ENCODE assay signal across 20 mouse cellular contexts in the genomic region with DNA sequence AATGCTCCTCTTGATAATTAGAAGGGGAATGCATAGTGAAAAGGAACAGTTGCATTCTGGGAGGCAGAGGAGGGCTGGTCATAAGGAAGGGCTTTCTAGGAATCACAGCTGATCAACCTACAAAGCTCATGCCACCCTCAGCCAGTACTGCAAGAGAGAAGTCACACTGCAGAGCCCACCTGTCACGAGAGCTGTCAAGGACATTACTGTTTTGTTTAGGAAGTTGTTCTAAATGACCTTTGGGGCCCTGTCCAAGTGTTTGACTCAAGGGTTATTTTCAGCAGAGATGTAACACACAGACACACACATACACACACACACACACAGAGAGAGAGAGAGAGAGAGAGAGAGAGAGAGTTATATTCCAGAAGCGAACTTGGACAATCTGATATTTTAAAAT. TPM values are rescaled to one million over a fixed set of nuclear protein-coding genes. Genes with fewer than 3 reads are reported as not detected.
DNase-seq lines count a peak whose midpoint lies in the region; ATAC-seq and TF ChIP-seq lines count a peak whose summit lies in the region.
"Had no signal": no experiment of that assay in that cellular context is flagged by ENCODE, and none has a peak within 500 bp of the region (broad histone marks: within the 10 kb centered on the region; RNA-seq: fewer than 3 reads in every experiment).

No protein-coding gene starts in this region.

- H3K4me2 ChIP-seq in heart, embryonic 14.5 days (ENCODE audit: low read length) = no peak overlapping the region
- no peak overlapping the region for H3K4me2 ChIP-seq in heart, embryonic 16.5 days (ENCODE audit: low read depth, low read length)
- no peak overlapping the region for H3K4me2 ChIP-seq in myocyte (ENCODE audit: low read depth)
- H3K4me2 ChIP-seq in forebrain, embryonic 13.5 days = no peak overlapping the region
- H3K4me2 ChIP-seq: embryonic facial prominence, embryonic 15.5 days; forebrain, embryonic 15.5 days; hindbrain, embryonic 15.5 days had no signal

- 30% methylated on average over 2 of the region's 2 CpGs for WGBS in heart, adult 2 months
- 49% methylated on average over 2 of the region's 2 CpGs for WGBS in heart, embryonic 10.5 days
- WGBS in heart, embryonic 14.5 days = 36% methylated on average over 2 of the region's 2 CpGs
- WGBS in heart, embryonic 16.5 days = 38% methylated on average over 2 of the region's 2 CpGs
- 85% methylated on average over 2 of the region's 2 CpGs for WGBS in forebrain, embryonic 13.5 days

- no peak for ATAC-seq in heart, embryonic 14.5 days (ENCODE audit: insufficient number of reproducible peaks, insufficient read depth, low FRiP score, low read depth)
- peak; percentile 29; the same call in 1 of the 2 replicates for ATAC-seq in heart, embryonic 16.5 days (replicated peaks; ENCODE audit: extremely low read depth, insufficient read depth, low FRiP score)
- ATAC-seq in forebrain, embryonic 13.5 days = no peak
- ATAC-seq: forebrain, embryonic 15.5 days; intestine, postnatal 0 days had no signal

- no peaks in the 10 kb centered on the region for H3K27me3 ChIP-seq in heart, adult 2 months (ENCODE audit: control insufficient read depth, insufficient read depth, low read length)
- H3K27me3 ChIP-seq in heart, embryonic 10.5 days (ENCODE audit: insufficient read depth, poor library complexity, severe bottlenecking) = no peaks in the 10 kb centered on the region
- H3K27me3 ChIP-seq in heart, embryonic 14.5 days (ENCODE audit: control insufficient read depth, insufficient read depth, low read length) = no peaks in the 10 kb centered on the region
- H3K27me3 ChIP-seq in heart, embryonic 16.5 days (ENCODE audit: control insufficient read depth, insufficient read depth, low read length) = no peaks in the 10 kb centered on the region
- H3K27me3 ChIP-seq in myocyte (ENCODE audit: control insufficient read depth, insufficient read depth, insufficient read length) = no peaks in the 10 kb centered on the region
- H3K27me3 ChIP-seq in forebrain, embryonic 13.5 days = no peaks in the 10 kb centered on the region
- H3K27me3 ChIP-seq: embryonic facial prominence, embryonic 15.5 days; forebrain, embryonic 15.5 days; hindbrain, embryonic 15.5 days had no signal

- H3K4me1 ChIP-seq in heart, adult 2 months (ENCODE audit: control insufficient read depth, insufficient read depth, low read length) = no peaks in the 10 kb centered on the region
- peaks cover 15% of the 10 kb centered on the region for H3K4me1 ChIP-seq in heart, embryonic 10.5 days
- peaks cover 6 to 8% of the 10 kb centered on the region in 2 experiments; a peak in 2 of 4 replicates for H3K4me1 ChIP-seq in heart, embryonic 14.5 days (ENCODE audit: control insufficient read depth in 2 of 2, insufficient read depth in 2 of 2, low read length in 2 of 2)
- H3K4me1 ChIP-seq in heart, embryonic 16.5 days (ENCODE audit: control insufficient read depth, insufficient read depth, low read length) = peaks cover 8% of the 10 kb centered on the region; the same call in 1 of the 2 replicates
- H3K4me1 ChIP-seq in forebrain, embryonic 13.5 days = peaks cover 7% of the 10 kb centered on the region; the same call in 1 of the 2 replicates
- H3K4me1 ChIP-seq: embryonic facial prominence, embryonic 15.5 days; forebrain, embryonic 15.5 days had no signal

- H3K9ac ChIP-seq in heart, adult 2 months (ENCODE audit: low read depth, low read length) = no peak overlapping the region
- no peak overlapping the region for H3K9ac ChIP-seq in heart, embryonic 14.5 days (ENCODE audit: low read length)
- H3K9ac ChIP-seq in heart, embryonic 16.5 days (ENCODE audit: low read length) = no peak overlapping the region
- no peak overlapping the region for H3K9ac ChIP-seq in forebrain, embryonic 13.5 days
- H3K9ac ChIP-seq: embryonic facial prominence, embryonic 15.5 days; forebrain, embryonic 15.5 days; hindbrain, embryonic 15.5 days had no signal

- no peaks in the 10 kb centered on the region for H3K36me3 ChIP-seq in heart, adult 2 months (ENCODE audit: control insufficient read depth, insufficient read depth, low read length)
- H3K36me3 ChIP-seq in heart, embryonic 10.5 days = no peaks in the 10 kb centered on the region
- H3K36me3 ChIP-seq in heart, embryonic 14.5 days (ENCODE audit: control insufficient read depth, insufficient read depth, low read length) = no peaks in the 10 kb centered on the region
- no peaks in the 10 kb centered on the region for H3K36me3 ChIP-seq in heart, embryonic 16.5 days (ENCODE audit: control insufficient read depth, insufficient read depth)
- H3K36me3 ChIP-seq in myocyte (ENCODE audit: control insufficient read depth, insufficient read depth) = no peaks in the 10 kb centered on the region
- no peaks in the 10 kb centered on the region for H3K36me3 ChIP-seq in forebrain, embryonic 13.5 days (ENCODE audit: poor library complexity, severe bottlenecking)
- H3K36me3 ChIP-seq: embryonic facial prominence, embryonic 15.5 days; forebrain, embryonic 10.5 days; forebrain, embryonic 15.5 days; G1E; hindbrain, embryonic 15.5 days had no signal

- intact Hi-C loops in heart, adult 2 months (cut with DNase I) = no loop called here

- TF ChIP-seq CTCF in heart, adult 2 months (IDR thresholded peaks at IDR 0.05) = no peak

- peak in 1 of 2 experiments; percentile 11 for DNase-seq in heart, adult 2 months
- DNase-seq in heart, embryonic 10.5 days (ENCODE audit: low spot score) = no peak
- DNase-seq: adrenal gland, postnatal 10 days; cerebellum, adult 11 months; cerebellum, adult 8-10 months; cerebellum, postnatal 14 days; embryo, embryonic 11 days; gastrocnemius, postnatal 36 days; kidney, adult 8-10 months had no signal

- no peak overlapping the region for H3K4me3 ChIP-seq in heart, adult 2 months
- no peak overlapping the region for H3K4me3 ChIP-seq in heart, embryonic 10.5 days
- no peak overlapping the region for H3K4me3 ChIP-seq in heart, embryonic 14.5 days (ENCODE audit: control insufficient read depth in 1 of 2, insufficient read depth in 1 of 2, low read depth in 1 of 2, low read length in 2 of 2)
- no peak overlapping the region for H3K4me3 ChIP-seq in heart, embryonic 16.5 days (ENCODE audit: low read length)
- H3K4me3 ChIP-seq in myocyte = no peak overlapping the region
- H3K4me3 ChIP-seq in forebrain, embryonic 13.5 days = no peak overlapping the region
- H3K4me3 ChIP-seq: embryonic facial prominence, embryonic 15.5 days; erythroblast, embryonic 14.5 days; forebrain, embryonic 10.5 days; forebrain, embryonic 15.5 days; hindbrain, embryonic 15.5 days had no signal

- no peaks in the 10 kb centered on the region for H3K79me2 ChIP-seq in heart, adult 2 months (replicated peaks; ENCODE audit: control insufficient read depth, insufficient read depth, low read length)
- H3K79me2 ChIP-seq in myocyte (ENCODE audit: control insufficient read depth, insufficient read depth) = no peaks in the 10 kb centered on the region

- H3ac ChIP-seq in myocyte (ENCODE audit: control insufficient read depth, insufficient read length) = no peak overlapping the region

- no peaks in the 10 kb centered on the region for H3K9me3 ChIP-seq in heart, embryonic 10.5 days
- H3K9me3 ChIP-seq in heart, embryonic 14.5 days (ENCODE audit: control insufficient read depth, low read length) = no peaks in the 10 kb centered on the region
- no peaks in the 10 kb centered on the region for H3K9me3 ChIP-seq in heart, embryonic 16.5 days (replicated peaks; ENCODE audit: control insufficient read depth, low read length)
- no peaks in the 10 kb centered on the region for H3K9me3 ChIP-seq in forebrain, embryonic 13.5 days (replicated peaks)
- H3K9me3 ChIP-seq: embryonic facial prominence, embryonic 15.5 days; forebrain, embryonic 10.5 days; forebrain, embryonic 15.5 days; G1E; hindbrain, embryonic 15.5 days had no signal

- no peak for TF ChIP-seq EP300 in heart, adult 2 months (IDR thresholded peaks at IDR 0.05; ENCODE audit: insufficient read depth, low read depth, low read length)

- H3K27ac ChIP-seq in heart, adult 2 months = peak overlapping the region; percentile 41; the same call in 1 of the 2 replicates
- H3K27ac ChIP-seq in heart, embryonic 10.5 days = no peak overlapping the region; the same call in 1 of the 2 replicates
- H3K27ac ChIP-seq in heart, embryonic 14.5 days (replicated peaks in 1 of 2; ENCODE audit: control insufficient read depth in 1 of 2, insufficient read depth in 1 of 2, low read depth in 2 of 2, low read length in 2 of 2) = peak overlapping the region; percentile 39 to 41; a peak in 1 of 4 replicates
- peak overlapping the region; percentile 14; the same call in 1 of the 2 replicates for H3K27ac ChIP-seq in heart, embryonic 16.5 days (ENCODE audit: low read length)
- H3K27ac ChIP-seq in forebrain, embryonic 13.5 days = no peak overlapping the region
- H3K27ac ChIP-seq: embryonic facial prominence, embryonic 15.5 days; forebrain, embryonic 10.5 days; forebrain, embryonic 15.5 days; hindbrain, embryonic 15.5 days had no signal

- TF ChIP-seq POLR2A in heart, adult 2 months (IDR thresholded peaks at IDR 0.05; ENCODE audit: insufficient read depth, low read depth, low read length) = no peak
- TF ChIP-seq POLR2A in myocyte (IDR thresholded peaks at IDR 0.05; ENCODE audit: insufficient read length, low read depth) = no peak

TF ChIP-seq in myocyte, 11 proteins besides CTCF, POLR2A, EP300 and RAD21:
- TF ChIP-seq MYOD1 (IDR thresholded peaks at IDR 0.05; ENCODE audit: control insufficient read depth in 1 of 3, insufficient read length in 2 of 3, low read depth in 2 of 3) (peak in 1 of 3 experiments; percentile 51), MYOG (IDR thresholded peaks at IDR 0.05; ENCODE audit: control insufficient read depth in 1 of 3, insufficient read depth in 1 of 3, insufficient read length in 2 of 3, low read depth in 2 of 3) (peak in 2 of 3 experiments; percentile 38 to 39), REST (IDR thresholded peaks at IDR 0.05; ENCODE audit: insufficient read depth, insufficient read length) (no peak)
TF ChIP-seq in myocyte: peak in this region for 2.

RNA-seq across cellular contexts. Expression of gene Ikzf2, which starts 27.3 kb away (rescaled TPM):
- total RNA-seq in heart, adult 2 months (2021) = 1 to 10 TPM; 6.1 to 7.9 TPM
- polyA plus RNA-seq in heart, adult 2 months (2012; rRNA removed) = 1.8 and 2.5 TPM in 2 replicates
- 2.6 and 4.2 TPM in 2 replicates for polyA plus RNA-seq in heart, embryonic 10.5 days (2016; fragmentation: Nextera tagmentation; extraction: Ambion mirVana)
- polyA plus RNA-seq in heart, embryonic 14.5 days (2014; fragmentation: Nextera tagmentation; extraction: Ambion mirVana) = 2.5 and 3.3 TPM in 2 replicates
- polyA plus RNA-seq in heart, embryonic 16.5 days (2015; fragmentation: Nextera tagmentation; extraction: Ambion mirVana) = 3.1 and 4.6 TPM in 2 replicates
- polyA plus RNA-seq in myocyte (2012; fragmentation: generic; extraction: Trizol) = 0.44 TPM
- 3.8 and 4.5 TPM in 2 replicates for polyA plus RNA-seq in forebrain, embryonic 13.5 days (2015; fragmentation: Nextera tagmentation; extraction: Ambion mirVana)

Comparison
In these comparisons a context has a peak if more than half of its experiments do, and no peak if none do; other contexts are left out.
1. H3K27ac ChIP-seq: peak in heart, adult 2 months (single experiment), heart, embryonic 14.5 days (2 of 2) and heart, embryonic 16.5 days (single experiment); none in heart, embryonic 10.5 days (single experiment) and forebrain, embryonic 13.5 days (single experiment).